Mouse (Mus musculus) adrenal gland, postnatal 36 days (tissue): Measurements from ENCODE around the gene Camta2. TPM values are rescaled to one million over a fixed set of nuclear protein-coding genes. Genes with fewer than 3 reads are reported as not detected.

Experiments
- DNase-seq, 2 experiments: peaks; one replicate each; pipeline ENCODE4 v3.0.0; 2021; ENCODE audit warnings: mixed read lengths in 1 of 2
- total RNA-seq, 2 experiments: library from RNA; stranded (reverse); gene quantifications; 2 replicates each; pipeline ENCODE4 v1.2.3; 2021

The Camta2 gene
- total RNA-seq, 2 experiments from 2014 or later = 36.5 to 45.7 TPM

- no peak for DNase-seq
Observed at GRCm38 (mm10) chr11:70693504-70693903, 5.6 kb upstream of the Camta2 start.

- DNase-seq = no peak
Observed at GRCm38 (mm10) chr11:70689578-70689977, 1.7 kb upstream of the Camta2 start.

GRCm38 (mm10) chr11:70688372-70688771 lies 467 bp upstream of the Camta2 start:
- DNase-seq = no peak

- peak; percentile 50 to 57 for DNase-seq
Observed at GRCm38 (mm10) chr11:70686901-70687566, 871 bp downstream of the Camta2 start.

GRCm38 (mm10) chr11:70683640-70684039 lies 4.3 kb downstream of the Camta2 start:
- no peak for DNase-seq

GRCm38 (mm10) chr11:70681897-70682581 lies 5.9 kb downstream of the Camta2 start:
- no peak for DNase-seq

- DNase-seq = no peak
Observed at GRCm38 (mm10) chr11:70681170-70681569, 6.7 kb downstream of the Camta2 start.

GRCm38 (mm10) chr11:70679894-70680293 lies 8.0 kb downstream of the Camta2 start:
- no peak for DNase-seq

- no peak for DNase-seq
Observed at GRCm38 (mm10) chr11:70679361-70679760, 8.5 kb downstream of the Camta2 start.

GRCm38 (mm10) chr11:70678576-70678975 lies 9.3 kb downstream of the Camta2 start:
- DNase-seq = no peak

- no peak for DNase-seq
Observed at GRCm38 (mm10) chr11:70678092-70678491, 9.8 kb downstream of the Camta2 start.

- no peak for DNase-seq
Observed at GRCm38 (mm10) chr11:70674501-70674900, 13.4 kb downstream of the Camta2 start.

GRCm38 (mm10) chr11:70674014-70674413 lies 13.9 kb downstream of the Camta2 start:
- DNase-seq = no peak

- DNase-seq = peak; percentile 45 to 54
Observed at GRCm38 (mm10) chr11:70671333-70672047, 16.4 kb downstream of the Camta2 start.

GRCm38 (mm10) chr11:70670483-70670882 lies 17.4 kb downstream of the Camta2 start:
- DNase-seq = peak; percentile 50 to 53

- DNase-seq = peak; percentile 79 to 88
Observed at GRCm38 (mm10) chr11:70669582-70670345, 18.1 kb downstream of the Camta2 start.

- DNase-seq = peak; percentile 95 to 96
Observed at GRCm38 (mm10) chr11:70668771-70669505, 19.0 kb downstream of the Camta2 start, which contains the start of gene Spag7. Gene Spag7, minus strand, starts transcription at chr11:70669416.

- peak; percentile 76 to 83 for DNase-seq
Observed at GRCm38 (mm10) chr11:70668335-70668770, 19.6 kb downstream of the Camta2 start.

GRCm38 (mm10) chr11:70667271-70668150 lies 20.4 kb downstream of the Camta2 start:
- no peak for DNase-seq

GRCm38 (mm10) chr11:70666687-70667086 lies 21.2 kb downstream of the Camta2 start:
- no peak for DNase-seq
